Mouse (Mus musculus) forelimb bud, embryonic 11.5 days (tissue): ENCODE measurements around the gene Polr3k.

Source experiments
- DNase-seq: peaks from one replicate; pipeline ENCODE4 v3.0.0-alpha.2; 2012; ENCODE audit warnings: low read depth, low spot score

The Polr3k gene

DNA sequence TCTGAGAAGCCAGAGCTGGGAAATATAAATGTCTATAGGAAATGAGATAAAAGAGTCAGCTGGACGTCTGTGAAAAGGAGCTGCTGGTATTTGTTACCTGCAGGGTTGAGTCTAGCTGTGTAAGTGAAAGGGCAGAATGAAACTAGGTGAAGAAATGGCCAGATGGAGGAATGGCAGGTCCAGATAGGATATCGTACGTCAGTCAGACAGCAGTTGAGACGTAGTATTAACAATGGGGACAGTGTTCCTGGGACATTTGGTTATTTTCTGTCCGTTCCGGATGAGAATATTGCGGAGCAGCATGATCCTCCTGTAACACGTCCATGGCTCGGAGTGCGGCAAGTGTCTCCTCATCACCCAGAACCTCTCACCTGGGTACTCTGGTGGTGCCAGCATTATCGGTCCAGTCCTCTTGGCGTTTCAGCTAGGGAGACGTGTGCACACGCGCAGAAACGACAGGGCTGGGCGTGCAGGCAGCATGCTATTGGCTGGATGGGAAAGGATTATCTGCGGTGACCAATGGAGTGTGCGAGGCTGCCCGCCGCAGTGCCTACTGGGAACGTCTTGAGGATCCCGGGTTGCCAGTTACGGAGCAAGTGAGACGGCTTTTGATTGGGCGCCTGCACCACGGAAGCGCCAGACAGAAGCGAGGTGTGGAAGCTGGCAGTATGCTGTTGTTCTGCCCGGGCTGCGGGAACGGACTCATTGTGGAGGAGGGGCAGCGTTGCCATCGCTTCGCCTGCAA lies at the start of gene Polr3k:
Polr3k (plus strand) TSS at position 547 of the 745 bp plus-strand sequence.
- peak; percentile 95 for DNase-seq

DNA sequence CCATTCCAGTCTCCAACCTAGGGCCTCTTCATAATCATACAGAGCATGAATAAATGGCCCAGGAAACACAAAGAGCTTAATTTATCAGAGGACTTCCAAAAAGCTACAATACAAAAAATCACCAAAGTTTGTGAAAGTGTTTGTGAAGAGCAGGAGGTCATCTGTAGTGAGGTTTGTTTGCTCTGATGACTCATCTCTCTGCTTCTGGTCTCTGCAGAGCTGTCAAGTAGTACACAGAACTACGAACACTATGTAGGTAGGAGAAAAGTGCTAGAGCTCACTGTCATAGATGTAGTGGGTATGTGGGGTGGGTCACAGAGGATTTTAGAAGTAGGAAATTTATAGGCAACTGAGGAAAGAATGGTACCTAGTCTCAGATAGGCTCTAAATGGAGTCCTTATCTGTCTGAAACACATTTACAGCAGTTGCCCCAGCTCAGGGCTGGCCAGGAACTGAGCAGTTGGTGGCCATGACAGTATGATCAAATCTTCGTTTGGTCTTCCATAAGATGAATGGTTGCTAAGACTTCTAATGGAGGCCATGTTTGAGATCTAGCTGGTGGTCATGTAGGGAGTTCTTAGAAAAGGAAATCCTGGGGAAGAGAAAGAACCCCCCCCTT lies 35.0 kb upstream of the Polr3k start:
- DNase-seq: no peak

DNA sequence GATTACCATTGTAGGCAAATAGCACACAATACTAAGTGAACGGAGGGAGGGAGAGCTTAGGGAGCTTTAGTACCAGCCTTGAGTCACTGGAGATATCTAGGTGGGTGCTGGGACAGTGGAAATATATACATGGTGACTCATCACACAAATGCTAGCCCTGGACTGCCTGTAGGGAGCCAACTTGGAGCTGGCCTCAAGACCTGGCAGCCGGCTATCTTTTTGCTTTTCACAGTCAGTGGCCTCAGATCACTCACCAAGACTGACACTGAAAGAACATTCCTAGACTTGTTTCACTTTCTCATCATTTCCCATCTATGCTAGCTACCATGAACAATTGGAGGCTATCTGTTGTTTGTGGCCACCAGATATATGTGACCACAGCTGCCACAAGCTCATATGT lies 31.4 kb upstream of the Polr3k start:
- DNase-seq: no peak

DNA sequence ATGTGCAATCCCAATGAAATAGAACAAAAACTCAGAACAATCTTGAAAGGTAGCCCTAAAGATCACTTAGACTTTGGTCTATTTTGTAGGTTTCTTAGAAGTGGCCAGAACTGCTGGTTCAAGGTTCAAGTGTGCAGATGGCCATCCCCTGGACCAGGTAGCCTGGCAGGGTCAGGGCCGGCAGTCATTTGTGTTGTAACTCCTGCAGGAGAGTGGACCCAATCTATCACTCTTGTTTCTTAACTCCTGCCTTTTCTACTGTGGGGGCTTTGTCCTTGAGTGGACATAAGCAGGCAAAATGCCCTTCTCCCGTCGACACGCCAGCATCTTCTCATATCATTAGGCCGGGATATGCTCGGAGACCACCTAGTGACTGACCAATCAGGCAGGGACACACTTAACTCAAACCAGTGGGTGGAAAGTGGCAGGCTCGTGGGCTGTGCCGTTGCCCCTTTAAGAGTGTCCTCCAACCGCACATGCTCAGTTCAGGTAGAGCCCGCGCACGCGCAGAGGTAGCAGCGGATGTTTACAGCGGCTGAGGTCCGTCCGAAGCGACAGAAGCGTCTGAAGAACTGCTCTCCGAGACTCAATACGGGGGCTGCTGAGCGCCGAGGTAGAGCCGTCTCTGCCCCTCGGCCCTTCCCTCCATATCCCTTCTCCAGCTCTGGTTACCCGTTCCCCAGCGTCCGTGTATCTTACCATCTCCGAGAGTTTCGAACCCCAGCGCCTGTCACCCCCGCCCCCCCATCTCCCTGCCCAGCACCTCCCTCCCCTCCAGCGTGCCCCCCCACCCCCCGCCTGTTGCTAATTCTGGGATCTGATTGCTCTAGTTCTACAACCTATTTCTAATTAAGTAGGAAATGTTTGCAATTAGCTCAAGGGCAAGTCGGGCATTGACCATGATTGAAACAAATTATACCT lies 26.5 kb upstream of the Polr3k start, which contains the start of gene Pcmtd2:
Pcmtd2 (plus strand) TSS at position 483 of the 921 bp plus-strand sequence.
- DNase-seq: peak; percentile 95

DNA sequence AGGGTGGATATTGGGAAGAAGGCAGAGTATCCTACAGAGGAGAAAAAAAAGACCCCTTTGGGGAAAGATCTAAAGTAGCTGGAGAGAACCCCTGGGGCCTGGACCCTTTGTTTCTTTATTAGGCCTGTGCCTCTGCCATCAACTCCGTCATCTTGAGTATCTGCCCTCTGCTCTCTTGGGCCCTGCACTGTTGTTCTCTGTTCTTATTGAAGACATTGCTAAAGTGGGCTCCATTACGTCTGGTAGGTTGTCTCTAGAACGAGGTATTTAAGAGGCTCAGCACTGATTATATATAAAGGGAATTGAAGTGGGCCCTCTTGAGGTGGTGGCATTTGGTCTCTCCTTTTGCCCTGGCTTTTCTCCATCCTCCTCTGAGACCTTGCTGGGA lies 25.9 kb upstream of the Polr3k start:
- peak; percentile 10 for DNase-seq

DNA sequence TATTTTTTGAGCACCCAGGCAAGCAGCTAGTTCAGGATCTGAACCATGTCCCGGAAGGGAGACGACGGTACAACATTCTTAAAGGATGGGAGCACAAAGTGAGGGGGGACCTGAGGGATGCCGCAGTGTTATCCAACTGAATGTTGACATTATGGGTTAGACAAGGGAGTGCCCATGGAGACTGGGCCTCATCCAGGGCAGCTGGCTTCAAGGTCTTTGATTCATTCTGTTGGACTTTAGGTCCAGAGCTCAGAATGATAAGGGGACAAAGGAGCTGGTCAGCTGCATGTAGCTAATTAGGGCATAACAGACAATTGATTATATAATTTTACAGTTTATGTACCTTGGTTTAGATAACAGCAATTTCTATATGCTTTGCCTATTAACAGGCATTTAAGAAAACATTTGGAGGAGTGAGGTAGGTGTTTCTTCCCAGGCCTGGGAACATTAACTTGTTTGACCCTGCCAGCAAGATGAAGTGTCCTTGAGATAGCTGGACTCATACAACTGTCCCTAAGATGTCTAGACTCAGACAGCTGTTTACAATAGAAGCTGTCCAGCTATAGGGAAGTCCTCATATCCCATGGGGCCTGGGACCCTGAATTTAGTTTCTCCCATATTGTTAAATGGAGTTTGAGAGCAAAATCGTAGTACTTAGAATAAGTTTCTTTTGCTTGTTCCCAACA lies 18.3 kb upstream of the Polr3k start:
- DNase-seq: no peak

DNA sequence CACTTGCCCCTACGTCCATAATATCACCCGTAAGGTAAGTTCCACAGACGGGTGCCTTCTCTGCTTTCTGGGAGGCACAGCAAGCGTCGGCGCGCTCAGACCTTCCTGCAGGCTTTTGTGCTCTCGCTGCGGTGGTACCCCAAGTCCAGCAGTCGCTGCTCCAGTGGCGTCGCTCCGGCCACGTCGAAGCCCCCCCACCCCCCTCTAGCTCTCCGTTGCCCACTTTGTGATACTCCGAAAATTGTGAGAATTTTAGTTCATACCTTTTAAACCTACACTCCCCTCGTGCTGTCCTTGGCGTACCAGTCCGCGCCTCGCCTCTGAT lies 361 bp downstream of the Polr3k start:
- DNase-seq: no peak

DNA sequence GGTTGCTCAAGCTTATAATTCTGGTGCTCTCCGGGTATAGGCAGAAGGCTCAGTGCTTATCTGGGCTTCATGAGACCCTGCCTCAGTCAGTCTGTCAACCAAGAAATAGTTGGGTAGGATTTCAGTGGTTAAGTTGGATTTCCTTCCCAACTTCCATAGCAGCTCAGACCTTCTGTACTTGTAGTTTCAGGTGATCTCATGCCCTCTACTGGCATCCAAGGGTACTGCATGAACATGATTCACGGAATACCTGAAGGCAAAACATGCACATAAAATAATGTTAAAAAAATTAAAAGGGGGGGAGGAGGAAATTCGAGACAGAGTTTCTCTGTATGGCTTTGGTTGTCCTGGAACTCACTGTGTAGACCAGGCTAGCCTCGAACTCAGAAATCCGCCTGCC lies 2.8 kb downstream of the Polr3k start:
- peak; percentile 81 for DNase-seq

DNA sequence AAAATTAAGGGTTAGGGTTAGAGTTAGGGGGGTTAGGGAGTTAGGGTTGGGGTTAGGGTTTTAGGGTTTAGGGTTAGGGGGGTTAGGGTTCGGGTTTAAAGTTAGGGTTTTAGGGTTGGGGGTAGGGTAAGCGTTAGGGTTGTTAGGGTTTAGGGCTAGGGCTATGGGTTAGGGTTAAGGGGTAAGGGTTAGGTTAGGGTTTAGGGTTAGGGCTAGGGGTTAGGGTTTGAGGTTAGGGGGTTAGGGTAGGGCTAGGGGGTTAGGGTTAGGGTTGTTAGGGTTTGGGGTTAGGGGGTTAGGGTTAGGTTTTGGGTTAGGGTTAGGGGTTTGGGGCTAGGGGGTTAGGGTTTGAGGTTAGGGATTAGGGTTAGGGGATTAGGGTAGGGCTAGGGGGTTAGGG lies 6.9 kb downstream of the Polr3k start:
- no peak for DNase-seq

DNA sequence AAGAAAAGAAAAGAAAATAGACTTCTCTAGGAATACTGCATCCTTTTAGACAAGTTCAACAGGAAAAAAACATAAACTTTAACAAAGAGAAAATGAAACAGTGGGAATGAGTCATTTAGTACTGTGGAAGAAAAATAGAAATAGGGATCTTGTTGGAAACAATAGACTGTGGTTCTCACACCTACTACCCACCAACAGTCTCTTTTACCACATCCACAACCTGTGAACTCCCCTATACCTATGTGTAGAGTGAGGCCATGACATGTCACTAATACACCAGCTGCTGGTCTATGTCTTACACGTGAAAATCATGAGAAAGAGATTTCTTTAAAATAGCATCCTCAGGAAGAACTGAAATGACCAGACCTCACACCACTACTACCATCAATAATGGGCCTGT lies 14.8 kb downstream of the Polr3k start:
- DNase-seq: no peak

DNA sequence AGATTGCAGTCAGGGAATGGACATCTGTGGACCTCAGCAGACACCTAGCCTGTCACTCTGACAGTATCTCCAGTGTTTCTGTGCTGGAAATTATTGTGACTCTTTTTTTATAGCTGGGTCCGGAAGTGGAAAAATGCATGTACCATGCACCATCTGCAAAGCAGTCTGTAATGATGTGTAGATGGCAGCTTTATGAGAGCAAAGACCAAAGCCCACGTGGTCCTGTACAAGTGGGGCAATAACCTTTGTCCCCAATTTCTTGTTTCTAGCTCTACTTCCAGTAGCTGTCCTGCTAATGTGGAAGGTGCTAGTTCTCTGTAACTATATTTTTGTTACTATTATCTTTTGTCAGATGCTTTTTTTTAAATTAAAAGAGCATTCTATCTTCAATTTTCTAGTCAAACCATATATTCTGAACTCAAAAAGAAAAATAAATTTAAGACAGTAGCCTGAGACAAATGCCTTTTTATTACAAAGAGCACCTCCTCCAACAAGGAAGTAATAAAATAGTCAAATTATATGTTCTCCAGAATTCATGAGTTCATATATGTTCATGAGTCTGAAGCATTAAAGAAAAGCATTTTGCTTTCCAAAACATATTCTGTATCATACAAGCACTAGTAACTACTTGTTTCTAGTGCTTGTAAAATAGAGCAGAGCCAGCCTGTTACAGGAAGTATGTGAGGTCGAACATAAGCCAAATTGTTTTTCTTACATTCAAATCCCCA lies 19.0 kb downstream of the Polr3k start:
- DNase-seq: no peak

DNA sequence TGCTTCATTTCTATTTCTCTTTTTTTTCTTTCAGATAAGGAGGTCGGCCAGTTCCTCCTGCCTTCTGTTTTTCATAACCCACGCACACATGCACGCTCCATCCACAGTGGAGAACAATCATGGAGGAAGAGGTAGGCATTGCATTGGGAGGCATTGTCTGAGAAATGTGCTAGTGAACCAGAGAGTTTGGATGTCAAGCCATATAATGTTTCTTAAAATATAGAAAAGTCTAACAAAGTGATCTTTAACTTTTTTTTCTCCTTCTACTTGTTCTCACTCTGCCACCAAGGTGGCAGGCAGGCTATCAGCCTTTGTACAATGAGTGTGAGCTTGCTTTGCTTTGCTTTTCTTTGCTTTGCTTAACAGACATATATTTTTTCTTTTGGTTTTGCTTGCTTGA lies 53.7 kb downstream of the Polr3k start:
- DNase-seq: peak; percentile 83

DNA sequence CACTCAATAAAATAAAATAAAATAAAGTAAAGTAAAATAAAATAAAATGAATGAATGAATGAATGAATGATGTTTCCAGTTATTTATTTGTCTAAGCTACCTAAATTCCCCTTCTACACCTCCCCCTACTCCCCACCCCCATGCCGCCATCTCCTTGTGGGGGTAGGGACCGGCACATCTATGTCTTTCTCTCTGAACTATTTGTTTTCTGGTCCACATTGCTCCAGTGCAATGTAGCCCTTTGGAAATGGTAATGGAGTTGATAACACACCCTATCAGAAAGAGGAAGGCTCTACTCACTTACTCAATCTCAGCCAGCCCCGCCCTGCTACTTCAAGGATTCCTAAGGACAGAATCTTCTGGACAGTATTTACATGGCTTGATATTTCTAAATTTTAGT lies 54.4 kb downstream of the Polr3k start:
- DNase-seq: peak; percentile 74
